Mouse (Mus musculus) lung, adult 2 months (tissue): Measurements from ENCODE around the gene Kmo. TPM values are rescaled to one million over a fixed set of nuclear protein-coding genes. Genes with fewer than 3 reads are reported as not detected.

ENCODE experiments used
- DNase-seq: peaks from one replicate; pipeline ENCODE4 v3.0.0; 2022
- H3K4me1 ChIP-seq: fragments of 200-500 bp; 2 replicates; pipeline ENCODE4 v1.6.1; 2011; ENCODE audit warnings: low read length; ENCODE audit not compliant: control insufficient read depth, insufficient read depth
- H3K4me3 ChIP-seq: fragments of 200-500 bp; replicated peaks from 2 replicates; pipeline ENCODE3; 2011; ENCODE audit warnings: low read depth, mild to moderate bottlenecking, control low read depth, low read length; ENCODE audit errors: extremely low read depth
- CTCF ChIP-seq: fragments of 200-500 bp; IDR thresholded peaks from 2 replicates; pipeline ENCODE4 v1.5.1; 2011; ENCODE audit warnings: mild to moderate bottlenecking, low read length, control low read depth; ENCODE audit not compliant: insufficient read depth
- POLR2A ChIP-seq: fragments of 200-500 bp; IDR thresholded peaks from 2 replicates; pipeline ENCODE4 v1.6.1; 2011; ENCODE audit warnings: low read depth, mild to moderate bottlenecking, control low read depth, low read length, borderline replicate concordance; ENCODE audit errors: extremely low read depth
- WGBS: fragments of 180-500 bp; shearing (Covaris S2); methylation state at CpG from one replicate; pipeline ENCODE4 v1.1.7; 2018; 5-methylcytosine and 5-hydroxymethylcytosine counted together
- polyA plus RNA-seq: library from polyadenylated mRNA; depleted of rRNA; stranded (reverse); fragments of >200 nt; gene quantifications from 2 replicates; pipeline ENCODE4 v1.2.3, GENCODE M21; 2012

The Kmo gene
- polyA plus RNA-seq, 1 experiment, result 1.8 TPM

DNA sequence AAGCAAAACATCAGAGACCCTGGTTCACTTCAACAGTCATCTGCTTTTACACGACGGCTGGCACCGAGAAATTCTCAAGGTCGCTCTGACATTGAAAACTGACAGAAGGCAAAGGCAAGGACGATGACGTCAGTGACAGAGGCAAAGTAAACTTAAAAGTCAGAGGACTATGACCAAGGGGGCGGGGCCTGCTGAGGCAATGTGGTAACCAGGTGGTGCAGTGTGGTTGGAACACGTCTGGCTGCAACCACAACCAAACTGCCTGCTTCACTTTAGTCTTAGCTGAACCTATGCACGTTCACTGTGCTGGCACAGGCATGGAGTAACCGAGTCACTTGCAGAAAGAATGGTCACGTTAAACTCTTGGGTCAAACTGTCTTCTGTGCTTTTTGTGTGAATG lies 17.9 kb upstream of the Kmo start:
- no peak for DNase-seq
- H3K4me3 ChIP-seq, result no peak overlapping the region
- H3K4me1 ChIP-seq, result no peaks in the 10 kb centered on the region
- TF ChIP-seq POLR2A (no peak), CTCF (no peak)
- 80% methylated on average over 11 of the region's 11 CpGs for WGBS

DNA sequence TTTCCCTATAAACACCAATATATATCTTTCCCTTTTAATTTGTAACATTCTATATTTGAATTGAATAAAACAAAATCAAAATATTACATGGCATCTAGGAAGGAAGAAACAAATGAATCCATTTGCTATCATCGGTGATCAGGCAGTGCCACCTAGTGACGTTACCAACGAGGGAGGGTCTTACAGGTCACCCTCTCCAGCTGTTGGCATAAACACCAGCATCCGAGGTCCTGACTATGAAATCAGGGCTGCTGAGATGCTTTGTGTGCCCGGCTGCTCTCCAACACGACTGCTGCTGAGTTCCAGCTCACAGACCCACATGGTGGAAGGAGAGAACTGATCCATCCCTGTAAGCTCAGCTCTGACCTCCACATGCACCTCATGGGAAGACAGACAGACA lies 16.8 kb upstream of the Kmo start:
- whole genome bisulfite sequencing, result 59% methylated on average over 6 of the region's 6 CpGs
- H3K4me3 ChIP-seq, result no peak overlapping the region
- no peak for DNase-seq
- H3K4me1 ChIP-seq, result no peaks in the 10 kb centered on the region
- TF ChIP-seq POLR2A (no peak), CTCF (peak; percentile 8; the same call in 1 of the 2 replicates)

- Histone ChIP-seq H3K4me3 (no peak overlapping the region), H3K4me1 (no peaks in the 10 kb centered on the region)
- WGBS, result 86% methylated on average over 6 of the region's 6 CpGs
- DNase-seq, result no peak
- no peak for TF ChIP-seq POLR2A
- no peak for TF ChIP-seq CTCF
Measured at GRCm38 (mm10) chr1:175607308-175607707, 12.9 kb upstream of the Kmo start.

DNA sequence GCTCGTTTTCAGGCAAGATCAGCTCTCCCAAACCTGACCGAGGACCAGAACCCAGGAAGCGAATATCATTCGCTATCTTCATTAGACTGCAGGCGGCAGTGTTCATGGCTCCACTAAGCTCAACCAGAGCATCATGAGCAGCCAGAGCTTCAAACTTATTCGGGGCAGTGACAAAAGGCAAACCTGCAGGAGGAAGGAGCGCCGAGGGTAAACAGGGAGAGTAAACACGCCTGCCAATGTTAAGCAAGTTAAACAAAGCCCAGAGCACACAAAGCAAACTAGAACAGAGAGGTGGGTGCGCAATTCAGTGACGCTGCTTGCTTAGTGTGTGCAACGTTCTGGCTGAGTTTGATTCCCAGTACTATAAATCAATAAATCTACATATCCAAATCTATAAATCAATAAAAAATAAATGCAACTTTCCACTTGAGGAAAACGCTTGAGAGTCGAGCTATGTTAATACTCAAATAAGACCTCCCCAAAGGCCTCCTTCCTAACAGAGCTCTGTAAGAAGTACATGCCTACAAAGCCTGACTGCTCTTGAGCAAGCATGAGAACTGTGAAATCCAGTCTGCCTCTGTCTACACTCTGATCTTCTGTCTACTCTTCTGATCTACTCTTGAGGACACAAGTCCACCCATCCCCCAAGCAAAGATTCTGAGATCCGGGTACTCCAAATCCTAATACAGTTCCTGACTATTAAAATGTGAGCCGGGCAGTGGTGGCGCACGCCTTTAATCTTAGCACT lies 12.2 kb upstream of the Kmo start:
- TF ChIP-seq CTCF (no peak), POLR2A (no peak)
- whole genome bisulfite sequencing, result 75% methylated on average over 18 of the region's 18 CpGs
- H3K4me3 ChIP-seq, result no peak overlapping the region
- no peaks in the 10 kb centered on the region for H3K4me1 ChIP-seq
- peak; percentile 7 for DNase-seq

- TF ChIP-seq POLR2A (no peak), CTCF (no peak)
- Histone ChIP-seq H3K4me1 (no peaks in the 10 kb centered on the region), H3K4me3 (no peak overlapping the region)
- 92% methylated on average over 3 of the region's 3 CpGs for WGBS
- no peak for DNase-seq
Measured at GRCm38 (mm10) chr1:175608708-175609107, 11.5 kb upstream of the Kmo start.

DNA sequence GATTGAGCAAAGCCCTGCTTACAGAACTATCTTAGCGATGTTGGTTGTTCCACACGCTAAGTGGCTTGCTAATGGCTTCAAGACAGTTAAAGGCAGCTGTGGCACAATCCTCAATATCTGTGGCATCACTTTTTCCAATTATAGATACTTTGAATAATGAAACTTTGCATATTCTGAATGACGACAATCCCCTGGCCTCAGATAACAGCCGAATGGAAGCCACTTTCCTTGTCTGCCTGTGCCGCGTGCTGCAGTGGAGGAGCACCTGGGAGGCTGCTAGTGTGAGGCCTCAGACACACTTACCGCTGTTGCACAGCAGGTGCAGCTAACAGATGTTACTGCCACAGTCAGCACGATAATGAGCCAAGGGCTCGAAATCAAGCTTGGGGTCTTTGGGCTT lies 5.2 kb upstream of the Kmo start:
- TF ChIP-seq POLR2A (no peak), CTCF (no peak)
- WGBS, result 95% methylated on average over 9 of the region's 9 CpGs

GRCm38 (mm10) chr1:175623656-175624055 lies 3.5 kb downstream of the Kmo start:
- WGBS, result 71% methylated on average over 6 of the region's 6 CpGs
- DNase-seq, result no peak
- Histone ChIP-seq H3K4me3 (no peak overlapping the region), H3K4me1 (peaks cover 8% of the 10 kb centered on the region)
- TF ChIP-seq POLR2A (no peak), CTCF (no peak)

More for the DNA sequence above, 5.2 kb upstream of the Kmo start:
- DNase-seq, result no peak
- Histone ChIP-seq H3K4me1 (no peaks in the 10 kb centered on the region), H3K4me3 (no peak overlapping the region)

GRCm38 (mm10) chr1:175625257-175625879 lies 5.2 kb downstream of the Kmo start, which contains the start of gene Fh1:
Gene Fh1 (minus strand): TSS chr1:175625635.
- under 1% methylated on average over 58 of the region's 58 CpGs for WGBS
- peak; percentile 90; the same call in 1 of the 2 replicates for TF ChIP-seq POLR2A
- no peak for TF ChIP-seq CTCF
- H3K4me3 ChIP-seq, result peak within 1 kb of the TSS; percentile 93

GRCm38 (mm10) chr1:175625990-175626692 lies 6.0 kb downstream of the Kmo start:
- DNase-seq, result no peak
- peaks cover 8% of the 10 kb centered on the region for H3K4me1 ChIP-seq
- WGBS, result 48% methylated on average over 1 of the region's 1 CpGs
- peak overlapping the region; percentile 57 for H3K4me3 ChIP-seq
- TF ChIP-seq POLR2A, result no peak
- peak; percentile 38 for TF ChIP-seq CTCF

More at GRCm38 (mm10) chr1:175625257-175625879, 5.2 kb downstream of the Kmo start, which contains the start of gene Fh1:
- peaks cover 8% of the 10 kb centered on the region for H3K4me1 ChIP-seq
- peak; percentile 95 for DNase-seq

GRCm38 (mm10) chr1:175629248-175629647 lies 9.1 kb downstream of the Kmo start:
- H3K4me3 ChIP-seq, result no peak overlapping the region
- 77% methylated on average over 6 of the region's 6 CpGs for WGBS
- H3K4me1 ChIP-seq, result peaks cover 7% of the 10 kb centered on the region
- no peak for TF ChIP-seq CTCF
- no peak for DNase-seq
